ENCODE assay signal across 22 mouse cellular contexts in the genomic region with DNA sequence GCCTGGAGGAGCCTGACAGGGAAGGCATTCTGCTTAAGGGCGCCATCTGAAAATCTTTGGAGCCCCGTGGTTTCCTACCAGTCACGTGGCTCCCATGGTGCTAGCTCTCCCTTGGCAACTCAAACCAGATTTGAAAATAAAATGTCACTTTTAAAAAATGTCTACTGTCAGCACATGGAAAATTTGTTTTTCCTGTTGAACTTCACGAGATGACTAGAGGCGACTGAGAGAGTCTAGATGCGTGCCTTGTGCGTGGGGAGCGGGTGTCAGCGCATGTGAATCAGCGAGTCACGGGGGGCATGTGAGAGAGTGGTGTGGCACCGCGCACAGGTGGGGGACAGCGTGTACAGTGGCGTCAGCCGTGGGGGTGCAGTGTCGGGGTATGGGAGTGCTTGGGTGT. TPM values are rescaled to one million over a fixed set of nuclear protein-coding genes. Genes with fewer than 3 reads are reported as not detected.
DNase-seq lines count a peak whose midpoint lies in the region; TF ChIP-seq lines count a peak whose summit lies in the region.
"Had no signal": no experiment of that assay in that cellular context is flagged by ENCODE, and none has a peak within 500 bp of the region (broad histone marks: within the 10 kb centered on the region; RNA-seq: fewer than 3 reads in every experiment).

No protein-coding gene starts in this region.

- H3K4me3 ChIP-seq in left cerebral cortex, adult 2 months: 0 out of 2 replicates have a peak overlapping the region, but pooled peaks have one; percentile 5
- H3K4me3 ChIP-seq: erythroblast, embryonic 14.5 days; forebrain, embryonic 15.5 days; hindbrain, embryonic 13.5 days; kidney, embryonic 15.5 days; layer of hippocampus, adult 2 months; limb, embryonic 15.5 days; neural tube, embryonic 12.5 days had no signal

- intact Hi-C loops in left cerebral cortex, adult 2 months (cut with DNase I): no loop called here

- no peak for TF ChIP-seq CTCF in left cerebral cortex, adult 2 months (IDR thresholded peaks at IDR 0.05)

- peak; percentile 17 to 22 for DNase-seq in layer of hippocampus, adult 18-20 months (ENCODE audit: low spot score in 2 of 2)
- DNase-seq in layer of hippocampus, adult 9-11 months: no peak
- DNase-seq in brain, adult 2 months (ENCODE audit: low read depth, low spot score): peak; percentile 60
- peak; percentile 31 to 47 for DNase-seq in left cerebral cortex, adult 2 months (ENCODE audit: extremely low spot score in 1 of 2, low spot score in 2 of 2)
- peak; percentile 34 to 39 for DNase-seq in right cerebral cortex, postnatal 10 days (ENCODE audit: low spot score in 2 of 2)
- DNase-seq in cerebellum, postnatal 25 days: no peak
- no peak for DNase-seq in retina, embryonic 14.5 days (ENCODE audit: low spot score)
- DNase-seq: adrenal gland, postnatal 10 days; cerebellum, adult 18-20 months; gastrocnemius, postnatal 14 days; heart, postnatal 10 days; lung, postnatal 14 days; thymus, postnatal 36 days had no signal

- H3K27ac ChIP-seq in left cerebral cortex, adult 2 months: no peak overlapping the region
- H3K27ac ChIP-seq: forebrain, embryonic 15.5 days; hindbrain, embryonic 13.5 days; kidney, embryonic 15.5 days; layer of hippocampus, adult 2 months; limb, embryonic 15.5 days; neural tube, embryonic 12.5 days had no signal

RNA-seq across cellular contexts. Expression of a gene that starts 27.1 kb away (rescaled TPM):
- total RNA-seq in layer of hippocampus, adult 18-20 months (2021): 1 to 10 TPM; 1.4 to 3.8 TPM
- 1 to 10 TPM; 1.0 to 1.6 TPM for total RNA-seq in left cerebral cortex, adult 2 months (2021)
- total RNA-seq: adrenal gland, postnatal 10 days; common myeloid progenitor, adult 5-6 weeks; gastrocnemius, postnatal 14 days; heart, adult 8-10 months; heart, postnatal 10 days had no signal

RNA-seq across cellular contexts. Expression of a gene that starts 42.3 kb away (rescaled TPM):
- total RNA-seq in layer of hippocampus, adult 18-20 months (2021): 100 to 1,000 TPM; 131 to 139 TPM
- 100 to 1,000 TPM; 116 to 124 TPM for total RNA-seq in left cerebral cortex, adult 2 months (2021)
- total RNA-seq: common myeloid progenitor, adult 5-6 weeks had no signal

Comparison
In these comparisons a context has a peak if more than half of its experiments do, and no peak if none do; other contexts are left out.
1. DNase-seq: peak in layer of hippocampus, adult 18-20 months (2 of 2), brain, adult 2 months (single experiment), left cerebral cortex, adult 2 months (2 of 2) and right cerebral cortex, postnatal 10 days (2 of 2); none in layer of hippocampus, adult 9-11 months (single experiment), cerebellum, postnatal 25 days (0 of 2) and retina, embryonic 14.5 days (single experiment).